Mouse (Mus musculus) midbrain, embryonic 15.5 days (tissue): ENCODE data around the gene Chst15. TPM values are rescaled to one million over a fixed set of nuclear protein-coding genes. Genes with fewer than 3 reads are reported as not detected.
A peak's percentile ranks its signal among the peaks of the same experiment; 100 is the strongest.

ENCODE experiments used
- ATAC-seq: fragments of 200-750 bp; cut with Nextera tagmentation; replicated peaks from 2 replicates; pipeline ENCODE4 v1.8.0; 2017; ENCODE audit warnings: moderate TSS enrichment
- H3K27ac ChIP-seq: fragments of 300-500 bp; sonication (generic); 2 replicates; pipeline ENCODE4 v1.5.1; 2015; ENCODE audit warnings: mild to moderate bottlenecking, inconsistent platforms
- H3K27me3 ChIP-seq: fragments of 300-500 bp; sonication (generic); replicated peaks from 2 replicates; pipeline ENCODE4 v1.6.1; 2015; ENCODE audit warnings: inconsistent platforms
- H3K36me3 ChIP-seq: fragments of 300-500 bp; sonication (generic); replicated peaks from 2 replicates; pipeline ENCODE4 v1.6.1; 2015; ENCODE audit warnings: inconsistent platforms
- H3K4me1 ChIP-seq: fragments of 300-500 bp; sonication (generic); 2 replicates; pipeline ENCODE4 v1.6.1; 2015; ENCODE audit warnings: inconsistent platforms
- H3K4me2 ChIP-seq: fragments of 300-500 bp; sonication (generic); 2 replicates; pipeline ENCODE4 v1.6.1; 2015; ENCODE audit warnings: inconsistent platforms, mild to moderate bottlenecking, moderate library complexity
- H3K4me3 ChIP-seq: fragments of 300-500 bp; sonication (generic); 2 replicates; pipeline ENCODE4 v1.5.1; 2015; ENCODE audit warnings: mild to moderate bottlenecking, inconsistent platforms
- H3K9ac ChIP-seq: fragments of 300-500 bp; sonication (generic); 2 replicates; pipeline ENCODE4 v1.6.1; 2015; ENCODE audit warnings: mild to moderate bottlenecking, inconsistent platforms
- H3K9me3 ChIP-seq: fragments of 300-500 bp; sonication (generic); 2 replicates; pipeline ENCODE4 v1.6.1; 2016; ENCODE audit warnings: inconsistent platforms
- WGBS: fragments of 180-500 bp; shearing (Covaris S2); methylation state at CpG from one replicate; pipeline ENCODE4 v1.1.7; 2015; ENCODE audit warnings: mixed read lengths; 5-methylcytosine and 5-hydroxymethylcytosine counted together
- polyA plus RNA-seq: library from polyadenylated mRNA; unstranded; fragments of >200 nt; fragmentation: Nextera tagmentation; extraction: Ambion mirVana; gene quantifications from 2 replicates; pipeline ENCODE4 v1.2.1, GENCODE M21; 2015

The Chst15 gene
- polyA plus RNA-seq, 1 experiment from 2014 or later = 13.5 TPM

- no peak overlapping the region for H3K4me3 ChIP-seq
- ATAC-seq = peak; percentile 9; the same call in 1 of the 2 replicates
- 88% methylated on average over 8 of the region's 8 CpGs for WGBS
- H3K4me1 ChIP-seq = 0 out of 2 replicates have a peak, but pooled peaks cover 5% of the 10 kb centered on the region
- no peak overlapping the region for H3K27ac ChIP-seq
- H3K36me3 ChIP-seq = no peaks in the 10 kb centered on the region
- peaks cover 7% of the 10 kb centered on the region; the same call in 1 of the 2 replicates for H3K27me3 ChIP-seq
- no peak overlapping the region for H3K4me2 ChIP-seq
- H3K9ac ChIP-seq = no peak overlapping the region
- H3K9me3 ChIP-seq = no peaks in the 10 kb centered on the region
Measured at GRCm38 (mm10) chr7:132227075-132227640, 89.9 kb downstream of the Chst15 start.

DNA sequence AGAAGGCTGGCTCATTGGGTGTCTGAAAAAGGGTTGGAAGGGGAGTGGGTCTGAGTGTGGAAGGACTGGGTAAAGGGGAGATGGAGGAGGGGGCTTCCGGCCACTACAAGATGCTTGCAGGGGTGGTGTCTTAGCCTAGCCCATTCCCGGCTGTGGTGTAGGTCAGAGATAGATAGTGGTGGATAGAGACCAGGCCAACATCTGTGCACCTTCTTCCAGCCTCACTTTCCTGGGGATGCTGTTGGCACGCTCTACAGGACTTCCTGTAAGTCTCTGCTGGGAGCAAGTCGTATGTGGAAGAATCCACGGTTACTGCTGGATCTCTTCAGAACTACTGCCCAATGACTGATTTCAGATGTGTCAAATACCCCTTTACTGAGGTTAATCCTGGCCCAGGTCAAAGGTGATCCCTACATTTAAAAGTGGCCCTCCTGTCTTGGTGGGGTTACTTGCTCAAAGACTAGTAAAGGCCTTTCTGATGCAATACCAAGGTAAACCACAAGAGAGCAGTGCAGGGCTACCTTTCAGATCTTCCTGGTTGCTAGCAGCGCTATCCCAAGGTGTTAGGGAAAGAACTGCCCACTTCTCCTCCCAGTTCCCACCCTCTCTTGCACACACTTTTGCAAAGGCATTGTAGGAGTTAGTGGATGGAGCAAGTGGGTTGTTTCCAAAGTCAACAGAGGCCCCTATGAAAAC lies 90.5 kb downstream of the Chst15 start:
- Histone ChIP-seq H3K36me3 (no peaks in the 10 kb centered on the region), H3K9me3 (no peaks in the 10 kb centered on the region), H3K27ac (no peak overlapping the region), H3K9ac (no peak overlapping the region), H3K27me3 (peaks cover 7% of the 10 kb centered on the region; the same call in 1 of the 2 replicates), H3K4me3 (no peak overlapping the region), H3K4me2 (no peak overlapping the region), H3K4me1 (0 out of 2 replicates have a peak, but pooled peaks cover 5% of the 10 kb centered on the region)
- 59% methylated on average over 6 of the region's 6 CpGs for WGBS
- ATAC-seq = peak; percentile 48; the same call in 1 of the 2 replicates

DNA sequence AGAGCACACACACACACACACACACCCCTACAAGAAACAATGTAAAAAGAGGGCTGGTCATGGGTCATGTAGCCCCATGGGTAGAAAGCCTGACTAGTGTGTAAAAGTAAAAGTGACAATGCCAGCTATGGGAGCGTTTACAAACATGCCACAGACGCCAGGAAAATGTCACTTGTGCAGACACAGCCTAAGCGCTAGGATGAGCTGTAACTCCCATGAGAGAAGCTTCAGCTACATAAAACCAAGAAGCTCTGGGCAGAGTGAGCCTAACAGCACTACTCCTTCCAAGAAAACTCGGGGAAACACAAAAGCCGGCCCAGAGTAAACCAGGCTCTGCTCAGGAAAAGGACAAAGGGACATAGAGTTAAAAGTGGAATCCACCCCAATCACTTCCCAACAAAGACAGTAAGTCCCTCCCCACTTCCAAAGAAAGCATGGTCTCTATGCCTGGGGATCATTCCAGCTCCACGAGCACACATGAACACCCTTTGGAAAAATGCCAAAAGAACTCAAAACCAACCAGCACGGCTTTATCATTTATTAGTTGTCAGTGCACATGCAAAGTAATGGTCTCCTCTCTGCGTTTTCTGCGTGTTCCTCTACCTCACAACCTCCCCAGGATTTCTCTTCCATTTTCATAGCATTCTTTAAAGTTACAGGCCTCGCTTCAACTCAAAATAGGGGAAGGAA lies 93.4 kb downstream of the Chst15 start:
- Histone ChIP-seq H3K27ac (no peak overlapping the region), H3K9me3 (no peaks in the 10 kb centered on the region)
- 45% methylated on average over 10 of the region's 10 CpGs for WGBS

GRCm38 (mm10) chr7:132214031-132214430 lies 103.0 kb downstream of the Chst15 start:
- ATAC-seq = no peak
- no peak overlapping the region for H3K9ac ChIP-seq
- 72% methylated on average over 10 of the region's 10 CpGs for WGBS
- H3K27me3 ChIP-seq = peaks cover 2% of the 10 kb centered on the region; the same call in 1 of the 2 replicates
- H3K4me3 ChIP-seq = no peak overlapping the region
- no peak overlapping the region for H3K4me2 ChIP-seq
- no peak overlapping the region for H3K27ac ChIP-seq
- no peaks in the 10 kb centered on the region for H3K9me3 ChIP-seq
- no peaks in the 10 kb centered on the region for H3K36me3 ChIP-seq
- H3K4me1 ChIP-seq = peaks cover 12% of the 10 kb centered on the region; the same call in 1 of the 2 replicates

More for the DNA sequence above, 93.4 kb downstream of the Chst15 start:
- no peak for ATAC-seq
- no peak overlapping the region for H3K4me3 ChIP-seq
- H3K4me1 ChIP-seq = 0 out of 2 replicates have a peak, but pooled peaks cover 5% of the 10 kb centered on the region
- no peak overlapping the region for H3K4me2 ChIP-seq
- peaks cover 7% of the 10 kb centered on the region; the same call in 1 of the 2 replicates for H3K27me3 ChIP-seq
- H3K36me3 ChIP-seq = no peaks in the 10 kb centered on the region
- H3K9ac ChIP-seq = no peak overlapping the region

DNA sequence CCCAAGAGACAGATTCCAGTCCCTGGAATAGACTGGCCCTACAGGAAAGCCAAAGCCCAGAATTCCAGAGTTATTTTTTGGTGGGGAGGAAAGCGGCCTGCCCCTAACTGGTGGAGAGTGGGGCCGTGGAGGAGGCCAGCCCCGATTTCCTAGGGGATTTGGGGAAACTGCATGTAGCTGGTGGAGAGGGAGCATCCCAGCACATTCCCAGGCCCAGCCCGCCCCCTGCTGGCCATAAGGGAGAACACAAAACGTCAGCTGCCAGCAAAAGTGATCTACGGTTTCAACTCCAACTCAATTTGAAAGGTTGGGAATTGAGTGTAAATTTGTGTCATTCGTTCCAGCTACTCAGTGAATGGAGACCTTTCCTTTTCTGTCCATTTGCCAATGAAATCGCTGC lies 103.6 kb downstream of the Chst15 start:
- peaks cover 2% of the 10 kb centered on the region; the same call in 1 of the 2 replicates for H3K27me3 ChIP-seq
- H3K4me2 ChIP-seq = no peak overlapping the region
- H3K4me1 ChIP-seq = peaks cover 12% of the 10 kb centered on the region; the same call in 1 of the 2 replicates
- no peaks in the 10 kb centered on the region for H3K9me3 ChIP-seq
- WGBS = 7% methylated on average over 8 of the region's 8 CpGs
- H3K27ac ChIP-seq = no peak overlapping the region
- ATAC-seq = no peak
- H3K36me3 ChIP-seq = no peaks in the 10 kb centered on the region
- no peak overlapping the region for H3K4me3 ChIP-seq
- no peak overlapping the region for H3K9ac ChIP-seq

- 0 out of 2 replicates have a peak, but pooled peaks have one; percentile 46 for ATAC-seq
- Histone ChIP-seq H3K9ac (no peak overlapping the region), H3K27ac (no peak overlapping the region), H3K4me1 (peaks cover 12% of the 10 kb centered on the region; the same call in 1 of the 2 replicates), H3K9me3 (no peaks in the 10 kb centered on the region), H3K27me3 (peaks cover 2% of the 10 kb centered on the region; the same call in 1 of the 2 replicates), H3K36me3 (no peaks in the 10 kb centered on the region), H3K4me3 (no peak overlapping the region), H3K4me2 (no peak overlapping the region)
- 72% methylated on average over 6 of the region's 6 CpGs for WGBS
Measured at GRCm38 (mm10) chr7:132211920-132212701, 104.9 kb downstream of the Chst15 start.

- Histone ChIP-seq H3K36me3 (no peaks in the 10 kb centered on the region), H3K9me3 (no peaks in the 10 kb centered on the region), H3K27me3 (peaks cover 1% of the 10 kb centered on the region; the same call in 1 of the 2 replicates), H3K4me2 (no peak overlapping the region), H3K4me3 (no peak overlapping the region), H3K4me1 (peaks cover 12% of the 10 kb centered on the region; the same call in 1 of the 2 replicates), H3K9ac (no peak overlapping the region), H3K27ac (no peak overlapping the region)
- 78% methylated on average over 5 of the region's 5 CpGs for WGBS
- ATAC-seq = no peak
Measured at GRCm38 (mm10) chr7:132210616-132211015, 106.4 kb downstream of the Chst15 start.

- Histone ChIP-seq H3K9ac (no peak overlapping the region), H3K4me2 (no peak overlapping the region), H3K4me1 (peaks cover 12% of the 10 kb centered on the region; the same call in 1 of the 2 replicates), H3K36me3 (no peaks in the 10 kb centered on the region), H3K9me3 (no peaks in the 10 kb centered on the region), H3K27ac (no peak overlapping the region; the same call in 1 of the 2 replicates), H3K4me3 (no peak overlapping the region), H3K27me3 (no peaks in the 10 kb centered on the region; the same call in 1 of the 2 replicates)
- WGBS = 67% methylated on average over 9 of the region's 9 CpGs
- ATAC-seq = no peak
Measured at GRCm38 (mm10) chr7:132208946-132209651, 107.9 kb downstream of the Chst15 start.

DNA sequence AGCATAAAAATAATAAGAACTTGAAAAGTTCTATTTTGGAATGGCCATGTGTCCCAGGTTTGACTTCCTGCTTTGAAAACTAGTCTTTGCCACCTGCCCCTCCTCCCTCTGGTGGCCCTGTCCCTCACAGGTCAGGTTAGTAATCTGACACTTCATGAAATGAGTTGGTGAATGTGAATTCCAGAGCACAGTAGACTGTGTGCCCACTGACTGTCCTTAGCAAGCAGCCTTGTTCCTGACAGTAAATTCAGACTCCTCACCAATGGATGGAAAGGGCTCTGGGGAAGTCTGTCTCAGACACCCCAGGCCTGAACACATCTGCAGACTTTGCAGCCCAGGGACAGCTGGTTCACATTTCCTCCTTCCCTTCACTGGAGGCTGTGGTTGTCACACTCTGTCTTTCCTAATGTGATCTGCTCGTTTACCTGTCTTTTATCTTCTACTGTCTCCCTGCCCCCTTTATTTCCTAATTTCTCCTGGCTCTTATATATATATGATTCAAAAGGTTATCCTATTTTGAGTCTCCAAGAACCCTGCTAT lies 112.9 kb downstream of the Chst15 start:
- 38% methylated on average over 1 of the region's 1 CpGs for WGBS
- H3K4me2 ChIP-seq = no peak overlapping the region
- H3K9me3 ChIP-seq = no peaks in the 10 kb centered on the region
- no peak overlapping the region for H3K27ac ChIP-seq
- no peak overlapping the region for H3K4me3 ChIP-seq
- no peak for ATAC-seq
- no peaks in the 10 kb centered on the region for H3K36me3 ChIP-seq
- no peaks in the 10 kb centered on the region for H3K27me3 ChIP-seq
- H3K9ac ChIP-seq = no peak overlapping the region
- H3K4me1 ChIP-seq = no peaks in the 10 kb centered on the region

GRCm38 (mm10) chr7:132199686-132200085 lies 117.3 kb downstream of the Chst15 start:
- no peak overlapping the region for H3K9ac ChIP-seq
- H3K27me3 ChIP-seq = no peaks in the 10 kb centered on the region
- H3K27ac ChIP-seq = no peak overlapping the region
- H3K4me1 ChIP-seq = no peaks in the 10 kb centered on the region
- H3K4me3 ChIP-seq = no peak overlapping the region
- H3K9me3 ChIP-seq = no peaks in the 10 kb centered on the region
- WGBS = 18% methylated on average over 6 of the region's 6 CpGs
- H3K4me2 ChIP-seq = no peak overlapping the region
- no peak for ATAC-seq
- no peaks in the 10 kb centered on the region for H3K36me3 ChIP-seq

DNA sequence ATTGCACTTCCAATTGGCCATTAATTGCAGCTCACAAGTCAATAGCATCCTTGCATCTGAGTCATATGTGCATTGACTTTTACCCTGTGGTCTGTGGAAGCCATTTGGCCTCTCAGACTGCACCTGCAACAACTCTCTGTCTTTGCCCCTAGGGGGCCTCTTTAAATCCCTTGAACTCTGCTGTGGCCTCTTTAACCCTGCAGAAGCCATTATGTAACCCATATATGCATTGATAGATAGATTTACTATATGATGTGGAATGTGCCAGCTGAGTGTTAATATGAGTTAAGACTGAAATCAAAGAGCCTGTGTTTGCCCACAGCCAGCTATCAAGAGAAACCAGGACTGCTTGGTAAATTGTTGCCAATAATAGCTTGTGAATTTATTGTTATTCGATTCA lies 118.2 kb downstream of the Chst15 start:
- 84% methylated on average over 1 of the region's 1 CpGs for WGBS
- ATAC-seq = no peak
- no peak overlapping the region for H3K9ac ChIP-seq
- H3K27me3 ChIP-seq = no peaks in the 10 kb centered on the region
- H3K4me1 ChIP-seq = no peaks in the 10 kb centered on the region
- H3K9me3 ChIP-seq = no peaks in the 10 kb centered on the region
- H3K4me2 ChIP-seq = no peak overlapping the region
- no peak overlapping the region for H3K27ac ChIP-seq
- H3K4me3 ChIP-seq = no peak overlapping the region
- H3K36me3 ChIP-seq = no peaks in the 10 kb centered on the region
